In the genomic region with DNA sequence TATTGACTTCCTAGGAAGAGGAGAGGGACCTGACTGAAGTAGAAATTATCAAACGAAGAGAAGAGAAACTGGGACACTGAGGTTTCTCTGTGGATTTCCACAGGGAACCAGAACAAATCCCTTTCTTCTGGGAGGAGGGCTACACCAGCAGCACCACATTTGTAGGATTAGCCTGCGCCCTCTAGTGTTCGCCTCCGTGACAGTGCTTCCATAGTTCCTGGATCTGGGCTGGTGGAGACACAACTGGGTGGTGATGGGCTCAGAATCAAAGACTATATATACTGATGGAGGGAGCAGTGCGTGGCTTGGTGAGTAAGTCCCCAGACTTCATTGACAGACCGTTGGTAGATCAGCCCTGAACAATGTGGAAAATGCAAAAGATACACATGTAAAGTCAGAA, we compare ENCODE assay signal across 9 mouse cellular contexts.
DNase-seq lines count a peak whose midpoint lies in the region; ATAC-seq and TF ChIP-seq lines count a peak whose summit lies in the region.
"Had no signal": no experiment of that assay in that cellular context is flagged by ENCODE, and none has a peak within 500 bp of the region (broad histone marks: within the 10 kb centered on the region; RNA-seq: fewer than 3 reads in every experiment).

No protein-coding gene starts in this region.

- no peak for ATAC-seq in megakaryocyte, adult 5-6 weeks (ENCODE audit: poor library complexity, severe bottlenecking)

- DNase-seq in ES-CJ7 (ENCODE audit: low read depth, low spot score): peak; percentile 65
- peak; percentile 7 to 45 for DNase-seq in adrenal gland, postnatal 4 days (ENCODE audit: low spot score in 2 of 2)
- peak; percentile 14 for DNase-seq in fibroblast of lung, adult 2 months (ENCODE audit: low read depth)
- peak; percentile 70 to 84 for DNase-seq in heart, postnatal 10 days
- DNase-seq in layer of hippocampus, adult 2 months (ENCODE audit: low spot score in 2 of 2): peak; percentile 63 to 79
- peak; percentile 81 for DNase-seq in lung, postnatal 10 days
- DNase-seq in right cerebral cortex, postnatal 10 days (ENCODE audit: low spot score in 2 of 2): peak; percentile 60 to 75

- peak; percentile 92 for TF ChIP-seq CTCF in layer of hippocampus, adult 2 months (conservative IDR thresholded peaks at IDR 0.05)

- intact Hi-C loops in heart, postnatal 10 days (cut with DNase I): loop anchor here (1.0 to 10.0 kb wide), 5 partner anchors 130 to 823 kb away; no protein-coding TSS in a partner anchor

- no peak overlapping the region for H3K4me3 ChIP-seq in layer of hippocampus, adult 2 months
- H3K4me3 ChIP-seq: stomach, embryonic 15.5 days had no signal

- H3K27ac ChIP-seq in layer of hippocampus, adult 2 months: no peak overlapping the region
- H3K27ac ChIP-seq: stomach, embryonic 15.5 days had no signal

Comparison
In these comparisons a context has a peak if more than half of its experiments do, and no peak if none do; other contexts are left out.
1. DNase-seq: peak in every context shown above with its lines; median percentile 81 in lung, postnatal 10 days; 77 in heart, postnatal 10 days; 71 in layer of hippocampus, adult 2 months; 68 in right cerebral cortex, postnatal 10 days; 65 in ES-CJ7; 26 in adrenal gland, postnatal 4 days; 14 in fibroblast of lung, adult 2 months.